Mouse (Mus musculus) embryonic facial prominence, embryonic 13.5 days (tissue): ENCODE results near the gene Fpr2. TPM values are rescaled to one million over a fixed set of nuclear protein-coding genes. Genes with fewer than 3 reads are reported as not detected.
"Not testable (repeated sequence)": the region's sequence is repeated elsewhere in the genome, so short reads cannot be mapped to it uniquely, and the experiment has no call there.

Source experiments
- ATAC-seq: fragments of 200-750 bp; cut with Nextera tagmentation; 2 replicates; pipeline ENCODE4 v1.8.0; 2017; ENCODE audit warnings: low read depth; ENCODE audit not compliant: insufficient number of reproducible peaks, insufficient read depth, low FRiP score, low TSS enrichment
- H3K27ac ChIP-seq: fragments of 300-500 bp; sonication (generic); 2 replicates; pipeline ENCODE4 v1.5.1; 2015; ENCODE audit warnings: moderate library complexity, mild to moderate bottlenecking, inconsistent platforms
- H3K27me3 ChIP-seq: fragments of 300-500 bp; sonication (generic); 2 replicates; pipeline ENCODE4 v1.6.1; 2015; ENCODE audit warnings: mild to moderate bottlenecking, inconsistent platforms
- H3K36me3 ChIP-seq: fragments of 300-500 bp; sonication (generic); 2 replicates; pipeline ENCODE4 v1.6.1; 2015; ENCODE audit warnings: mild to moderate bottlenecking, inconsistent platforms
- H3K4me1 ChIP-seq: fragments of 300-500 bp; sonication (generic); 2 replicates; pipeline ENCODE4 v1.6.1; 2015; ENCODE audit warnings: inconsistent platforms
- H3K4me2 ChIP-seq: fragments of 300-500 bp; sonication (generic); 2 replicates; pipeline ENCODE4 v1.6.1; 2015; ENCODE audit warnings: moderate library complexity, mild to moderate bottlenecking, inconsistent platforms
- H3K4me3 ChIP-seq: fragments of 300-500 bp; sonication (generic); 2 replicates; pipeline ENCODE4 v1.5.1; 2015; ENCODE audit warnings: mild to moderate bottlenecking, inconsistent platforms
- H3K9ac ChIP-seq: fragments of 300-500 bp; sonication (generic); 2 replicates; pipeline ENCODE4 v1.6.1; 2015; ENCODE audit warnings: mild to moderate bottlenecking, inconsistent platforms
- H3K9me3 ChIP-seq: fragments of 300-500 bp; sonication (generic); 2 replicates; pipeline ENCODE4 v1.6.1; 2016; ENCODE audit warnings: inconsistent platforms
- WGBS: fragments of 180-500 bp; shearing (Covaris S2); methylation state at CpG from one replicate; pipeline ENCODE4 v1.1.7; 2015; ENCODE audit warnings: mixed read lengths; 5-methylcytosine and 5-hydroxymethylcytosine counted together
- polyA plus RNA-seq: library from polyadenylated mRNA; unstranded; fragments of >200 nt; fragmentation: Nextera tagmentation; extraction: Ambion mirVana; gene quantifications from 2 replicates; pipeline ENCODE4 v1.2.1, GENCODE M21; 2015

Gene Fpr2
- polyA plus RNA-seq, 1 experiment from 2014 or later = not detected

DNA sequence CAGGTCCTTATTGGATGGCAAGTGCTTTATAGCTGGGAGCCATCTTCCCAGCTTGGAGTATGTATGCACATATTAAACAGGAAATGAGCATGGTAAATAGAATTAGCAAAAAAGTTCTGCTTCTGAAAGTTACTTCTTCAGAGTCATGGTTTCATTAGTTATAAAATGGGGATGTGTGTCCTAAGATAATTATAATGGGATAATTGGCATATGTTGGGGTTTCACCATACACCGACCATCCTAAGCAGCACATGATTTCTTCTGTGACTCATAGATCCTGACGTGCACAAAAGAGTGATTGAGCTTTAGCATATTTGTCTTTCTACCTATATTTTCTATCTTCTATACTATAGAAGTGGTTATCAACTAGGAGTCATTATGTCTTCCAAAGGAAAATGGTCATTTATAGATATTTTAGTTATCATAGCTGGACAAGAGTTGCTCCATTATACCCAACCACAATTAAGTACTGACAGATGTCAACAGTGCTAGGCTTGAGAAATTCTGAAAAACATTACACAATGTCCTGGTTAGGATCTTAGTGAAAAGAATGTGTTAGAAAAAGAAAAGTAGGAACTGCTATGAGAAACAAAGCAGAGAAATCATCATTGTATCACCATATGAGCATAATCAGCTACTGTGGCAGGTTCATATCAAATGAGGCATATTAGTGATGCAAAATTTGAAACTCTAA lies 2.3 kb downstream of the Fpr2 start:
- Histone ChIP-seq H3K4me1 (no peaks in the 10 kb centered on the region), H3K9ac (no peak overlapping the region), H3K4me3 (no peak overlapping the region), H3K4me2 (no peak overlapping the region), H3K27me3 (no peaks in the 10 kb centered on the region), H3K9me3 (no peaks in the 10 kb centered on the region), H3K36me3 (no peaks in the 10 kb centered on the region), H3K27ac (no peak overlapping the region)
- ATAC-seq = no peak
- 71% methylated on average over 2 of the region's 2 CpGs for WGBS

DNA sequence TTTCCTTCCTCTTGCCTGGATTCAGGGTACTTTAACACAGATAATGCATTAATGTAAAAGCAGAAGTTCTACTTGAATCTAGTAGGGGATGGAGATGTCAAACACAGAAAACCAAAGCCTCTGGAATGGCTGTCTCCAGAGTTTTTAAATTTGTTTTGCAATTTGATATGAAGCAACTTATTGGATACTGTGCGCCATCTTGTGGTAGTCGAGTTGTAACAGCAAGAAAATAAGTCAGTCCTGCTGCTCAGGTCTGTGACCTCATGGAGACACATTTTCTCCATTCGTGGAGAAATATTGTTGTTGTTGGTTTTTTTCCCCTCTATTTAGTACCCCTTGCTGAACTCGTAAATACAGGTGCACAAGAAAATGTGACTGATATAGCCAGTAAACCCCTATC lies 8.4 kb downstream of the Fpr2 start:
- Histone ChIP-seq H3K9ac (no peak overlapping the region), H3K36me3 (no peaks in the 10 kb centered on the region), H3K4me3 (no peak overlapping the region), H3K4me1 (no peaks in the 10 kb centered on the region), H3K27ac (no peak overlapping the region), H3K27me3 (no peaks in the 10 kb centered on the region), H3K9me3 (no peaks in the 10 kb centered on the region), H3K4me2 (no peak overlapping the region)
- no peak for ATAC-seq
- 4% methylated on average over 4 of the region's 4 CpGs for WGBS

DNA sequence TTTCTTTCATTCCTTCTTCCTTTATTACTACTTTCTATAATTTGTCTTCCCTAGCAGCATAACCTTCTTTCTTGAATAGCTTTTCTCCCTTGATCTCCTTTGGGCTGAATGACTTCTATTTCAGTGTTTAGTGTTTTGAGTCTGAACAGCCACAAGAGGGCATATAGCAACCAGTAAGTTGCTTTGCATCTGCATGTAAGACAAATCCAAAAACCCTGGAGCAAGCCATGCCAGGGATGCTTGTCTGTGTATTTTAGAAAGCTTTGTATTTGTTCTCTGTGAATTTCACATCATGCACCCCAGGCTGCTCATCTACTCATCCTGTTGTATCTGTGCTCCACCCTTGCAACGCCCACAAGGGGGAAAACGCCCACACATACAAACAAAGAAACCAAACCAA lies 11.6 kb downstream of the Fpr2 start:
- Histone ChIP-seq H3K4me2 (no peak overlapping the region), H3K27me3 (no peaks in the 10 kb centered on the region), H3K4me1 (no peaks in the 10 kb centered on the region), H3K4me3 (no peak overlapping the region), H3K9ac (no peak overlapping the region), H3K36me3 (no peaks in the 10 kb centered on the region), H3K9me3 (no peaks in the 10 kb centered on the region), H3K27ac (no peak overlapping the region)
- no peak for ATAC-seq
- 77% methylated on average over 2 of the region's 2 CpGs for WGBS

DNA sequence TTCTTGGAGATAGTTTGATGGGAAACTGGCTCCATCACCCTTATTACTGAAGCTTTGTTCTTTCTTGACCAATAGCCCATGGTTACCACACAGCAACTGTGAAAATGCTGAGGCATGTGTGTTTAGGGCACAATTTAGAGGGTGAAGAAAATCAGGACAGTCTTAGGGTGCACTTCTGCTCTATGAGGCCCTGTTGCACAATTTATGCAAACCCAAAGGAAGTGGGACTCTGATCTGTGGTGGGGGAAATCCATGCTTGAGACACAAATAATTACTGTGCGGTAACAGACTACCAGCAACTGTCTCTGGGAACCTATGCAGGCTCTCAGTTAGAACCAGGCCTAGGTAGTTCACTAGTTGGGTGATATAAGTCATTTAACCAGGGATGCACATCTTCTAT lies 13.1 kb downstream of the Fpr2 start:
- no peaks in the 10 kb centered on the region for H3K4me1 ChIP-seq
- no peaks in the 10 kb centered on the region for H3K36me3 ChIP-seq
- H3K27me3 ChIP-seq = no peaks in the 10 kb centered on the region
- no peak overlapping the region for H3K4me2 ChIP-seq
- H3K9me3 ChIP-seq = no peaks in the 10 kb centered on the region
- no peak overlapping the region for H3K9ac ChIP-seq
- no peak overlapping the region for H3K27ac ChIP-seq
- H3K4me3 ChIP-seq = no peak overlapping the region
- 87% methylated on average over 1 of the region's 1 CpGs for WGBS
- ATAC-seq = no peak

DNA sequence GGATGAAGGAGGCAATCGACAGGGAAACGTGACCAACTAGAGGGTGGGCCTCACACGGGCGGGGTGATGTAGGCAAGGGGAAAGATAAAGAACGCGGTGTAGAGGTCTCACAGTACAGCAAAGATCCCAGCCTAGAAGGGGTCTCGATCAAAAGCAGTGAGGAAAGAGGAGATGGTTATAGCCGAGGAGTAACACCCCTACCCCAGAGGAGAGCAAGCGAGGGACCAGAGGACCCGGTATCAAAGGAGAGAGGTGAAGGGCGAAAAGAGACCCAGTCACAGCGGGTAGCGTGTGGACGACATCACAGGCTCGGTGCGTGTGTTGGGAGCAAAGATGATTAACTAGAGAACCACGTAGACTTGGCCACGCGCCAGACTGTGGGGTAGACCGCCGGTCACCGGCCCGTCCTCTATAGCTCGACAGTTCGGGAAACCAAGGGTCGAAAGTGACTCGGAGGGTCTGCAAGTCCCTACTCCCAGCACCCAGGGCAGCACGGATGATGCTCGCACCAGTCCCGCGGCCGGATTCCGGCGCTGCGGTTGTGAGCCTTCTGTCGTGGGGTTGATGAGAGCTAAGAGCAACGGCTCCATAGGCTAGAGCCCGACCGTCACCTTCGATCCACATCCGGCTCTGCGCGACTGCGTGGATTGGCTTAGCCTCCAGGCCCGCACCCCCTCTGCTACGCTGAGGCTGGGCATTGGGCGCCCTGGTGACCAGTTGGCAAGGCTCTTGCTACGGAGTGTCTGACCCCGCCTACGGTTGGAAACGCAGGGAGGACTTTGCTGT lies 22.2 kb downstream of the Fpr2 start:
- no peaks in the 10 kb centered on the region for H3K4me1 ChIP-seq
- H3K4me3 ChIP-seq = peak overlapping the region; percentile 52
- H3K36me3 ChIP-seq = no peaks in the 10 kb centered on the region
- no peaks in the 10 kb centered on the region for H3K9me3 ChIP-seq
- no peaks in the 10 kb centered on the region for H3K27me3 ChIP-seq
- 20% methylated on average over 51 of the region's 51 CpGs for WGBS
- peak overlapping the region; percentile 71 for H3K9ac ChIP-seq
- ATAC-seq = peak; percentile 96
- H3K4me2 ChIP-seq = peak overlapping the region; percentile 67
- H3K27ac ChIP-seq = no peak overlapping the region

DNA sequence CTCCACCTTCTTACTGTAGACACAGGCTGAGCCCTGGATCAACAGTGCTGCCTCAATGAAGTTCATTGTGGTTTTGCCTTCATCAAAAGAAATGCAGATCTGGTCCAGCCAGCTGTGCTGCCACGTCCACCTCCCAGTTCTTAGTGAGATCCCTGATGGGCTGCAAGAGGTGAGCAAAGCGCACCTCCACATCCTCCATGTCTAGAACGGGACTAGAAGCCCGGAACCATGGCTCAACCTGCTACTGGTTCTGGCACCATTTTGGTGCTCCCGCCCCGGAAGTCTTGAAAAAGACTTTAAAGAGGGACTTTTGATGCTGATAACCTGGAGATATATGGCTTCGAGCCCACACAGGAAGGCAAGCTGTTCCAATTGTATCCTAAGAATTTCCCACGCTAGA lies 25.0 kb downstream of the Fpr2 start:
- not testable (repeated sequence) for H3K27me3 ChIP-seq, H3K36me3 ChIP-seq, H3K4me1 ChIP-seq, H3K4me2 ChIP-seq, H3K9me3 ChIP-seq, H3K9ac ChIP-seq, H3K27ac ChIP-seq, ATAC-seq, H3K4me3 ChIP-seq
- 86% methylated on average over 8 of the region's 8 CpGs for WGBS

DNA sequence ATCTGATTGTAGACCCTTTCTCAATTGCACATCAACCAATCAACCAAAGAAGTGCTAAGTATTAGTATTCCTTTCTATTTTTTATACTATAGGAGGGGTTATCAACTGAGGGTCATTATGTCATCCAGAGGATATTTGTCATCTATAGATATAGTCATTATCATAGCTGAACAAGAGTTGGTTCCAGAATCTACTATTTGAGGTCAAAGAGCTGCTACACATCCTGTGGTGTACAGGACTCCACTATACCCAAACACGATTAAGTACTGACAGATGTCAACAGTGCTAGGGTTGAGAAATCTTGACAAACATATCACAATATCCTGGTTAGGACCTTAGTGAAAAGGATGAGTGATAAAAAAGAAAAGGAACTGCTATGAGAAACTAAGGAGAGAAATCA lies 29.8 kb downstream of the Fpr2 start:
- WGBS = 90% methylated on average over 1 of the region's 1 CpGs
- no peaks in the 10 kb centered on the region for H3K27me3 ChIP-seq
- no peak overlapping the region for H3K9ac ChIP-seq
- no peaks in the 10 kb centered on the region for H3K9me3 ChIP-seq
- H3K4me1 ChIP-seq = no peaks in the 10 kb centered on the region
- no peak overlapping the region for H3K4me3 ChIP-seq
- ATAC-seq = no peak
- no peaks in the 10 kb centered on the region for H3K36me3 ChIP-seq
- no peak overlapping the region for H3K4me2 ChIP-seq
- H3K27ac ChIP-seq = no peak overlapping the region

DNA sequence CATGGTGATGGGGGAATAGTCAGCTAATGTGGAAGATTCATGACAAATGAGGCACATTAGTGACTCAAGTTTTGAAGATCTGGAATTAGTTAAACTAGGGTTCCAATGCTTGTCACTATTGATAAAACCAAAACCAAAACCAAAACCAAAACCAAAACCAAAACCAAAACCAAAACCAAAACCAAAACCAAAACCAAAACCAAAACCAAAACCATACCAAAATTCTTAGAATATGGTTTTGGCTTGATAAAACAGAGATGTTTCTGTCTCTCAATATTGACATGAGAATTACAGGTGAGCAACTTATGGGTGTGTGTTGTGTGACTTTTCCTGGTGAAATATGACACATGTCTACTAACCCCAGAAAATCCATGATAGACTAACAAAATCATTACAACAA lies 30.2 kb downstream of the Fpr2 start:
- Histone ChIP-seq H3K4me1 (no peaks in the 10 kb centered on the region), H3K4me3 (no peak overlapping the region), H3K27me3 (no peaks in the 10 kb centered on the region), H3K27ac (no peak overlapping the region), H3K36me3 (no peaks in the 10 kb centered on the region), H3K4me2 (no peak overlapping the region), H3K9ac (no peak overlapping the region), H3K9me3 (no peaks in the 10 kb centered on the region)
- no peak for ATAC-seq

Other genes with a start within 250 kb of the Fpr2 start
- gene Vmn2r90, start 184.1 kb upstream of the Fpr2 start, polyA plus RNA-seq = not detected in 2 replicates
- gene Spaca6, start 60.7 kb upstream of the Fpr2 start, polyA plus RNA-seq = 51.9 and 52.6 TPM in 2 replicates
- gene Has1, start 32.6 kb upstream of the Fpr2 start, polyA plus RNA-seq = 1.3 and 1.6 TPM in 2 replicates
- 0.19 TPM in 1 of 2 replicates, not detected in the other for gene Fpr1, start 3.9 kb upstream of the Fpr2 start, polyA plus RNA-seq
- not detected in 2 replicates for gene Fpr3, start within 50 bp of the Fpr2 start, polyA plus RNA-seq
- gene Fpr-rs4, start 133.9 kb downstream of the Fpr2 start, polyA plus RNA-seq = not detected in 2 replicates
- 0.03 TPM in 1 of 2 replicates, not detected in the other for gene Vmn2r124, start 161.6 kb downstream of the Fpr2 start, polyA plus RNA-seq
- not detected in 2 replicates for gene Vmn2r91, start 197.2 kb downstream of the Fpr2 start, polyA plus RNA-seq